In the genomic region with DNA sequence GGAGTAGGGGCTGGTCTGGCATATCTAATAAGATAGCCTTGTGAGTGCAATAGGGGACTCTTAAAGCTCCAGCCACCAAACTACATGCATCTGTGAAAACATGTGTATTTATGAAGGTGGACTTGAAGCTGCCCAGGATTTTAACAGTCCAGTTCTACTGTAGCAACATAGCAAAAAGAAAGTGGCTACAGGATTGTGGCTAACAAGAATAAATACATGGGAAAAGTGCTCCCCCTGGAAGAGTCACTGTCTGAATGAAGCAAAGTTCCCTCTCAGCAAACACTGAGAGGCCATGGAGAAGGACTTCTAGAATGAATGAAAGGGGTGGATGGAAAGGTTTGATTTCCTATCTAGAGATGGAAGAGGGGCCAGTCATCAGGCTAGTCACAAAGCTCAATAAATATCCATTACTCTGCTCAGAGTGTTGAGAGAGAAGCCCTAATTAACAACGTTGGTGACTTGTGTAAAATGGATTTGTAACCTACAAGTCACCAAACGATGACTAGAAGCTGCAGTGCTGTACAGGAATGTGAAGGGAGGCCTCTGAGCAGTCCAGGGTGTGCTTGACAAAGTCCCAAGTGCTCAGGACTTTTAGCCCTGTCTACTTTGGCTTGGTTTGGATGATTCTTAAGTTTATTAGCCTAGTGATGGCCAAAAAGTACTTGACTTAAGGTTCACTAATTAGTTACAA, we compare ENCODE assay signal across 8 mouse cellular contexts. TPM values are rescaled to one million over a fixed set of nuclear protein-coding genes. Genes with fewer than 3 reads are reported as not detected.
DNase-seq lines count a peak whose midpoint lies in the region; ATAC-seq and TF ChIP-seq lines count a peak whose summit lies in the region.

No protein-coding gene starts in this region.

- WGBS in lung, postnatal 0 days: 8% methylated on average over 2 of the region's 2 CpGs
- 43% methylated on average over 2 of the region's 2 CpGs for WGBS in forebrain, embryonic 14.5 days
- 22% methylated on average over 2 of the region's 2 CpGs for WGBS in limb, embryonic 14.5 days
- WGBS in stomach, embryonic 15.5 days: 19% methylated on average over 2 of the region's 2 CpGs

- H3K4me2 ChIP-seq in lung, postnatal 0 days (replicated peaks; ENCODE audit: low read depth, low read length): peak overlapping the region; percentile 71
- peak overlapping the region; percentile 84 for H3K4me2 ChIP-seq in forebrain, embryonic 14.5 days (ENCODE audit: low read length)
- H3K4me2 ChIP-seq in limb, embryonic 14.5 days (replicated peaks; ENCODE audit: low read depth, low read length, severe bottlenecking): peak overlapping the region; percentile 90
- peak overlapping the region; percentile 67 for H3K4me2 ChIP-seq in stomach, embryonic 15.5 days

- ATAC-seq in lung, postnatal 0 days: no peak
- ATAC-seq in forebrain, embryonic 14.5 days: no peak
- ATAC-seq in limb, embryonic 14.5 days (ENCODE audit: low FRiP score, low read depth): no peak
- no peak for ATAC-seq in stomach, embryonic 15.5 days (ENCODE audit: insufficient read depth, low FRiP score, low read depth)

- H3K4me1 ChIP-seq in lung, postnatal 0 days (ENCODE audit: insufficient read depth, low read depth, low read length): peaks cover 35% of the 10 kb centered on the region
- peaks cover 25% of the 10 kb centered on the region for H3K4me1 ChIP-seq in forebrain, embryonic 14.5 days (ENCODE audit: control insufficient read depth, insufficient read depth, low read length)
- H3K4me1 ChIP-seq in limb, embryonic 14.5 days (ENCODE audit: control insufficient read depth, insufficient read depth, low read length): peaks cover 29% of the 10 kb centered on the region
- H3K4me1 ChIP-seq in stomach, embryonic 15.5 days: peaks cover 31% of the 10 kb centered on the region; the same call in 1 of the 2 replicates

- DNase-seq in lung, postnatal 0 days (ENCODE audit: low spot score): peak; percentile 50
- no peak for DNase-seq in lung, adult 18-20 months
- no peak for DNase-seq in forebrain, embryonic 14.5 days (ENCODE audit: low spot score)
- DNase-seq in limb, embryonic 14.5 days (ENCODE audit: low spot score): no peak
- no peak for DNase-seq in urinary bladder, postnatal 25 days (ENCODE audit: low spot score)
- DNase-seq in ovary, postnatal 14 days (ENCODE audit: low spot score): no peak
- no peak for DNase-seq in cerebellum, postnatal 36 days

- peaks cover 26% of the 10 kb centered on the region; the same call in 1 of the 2 replicates for H3K36me3 ChIP-seq in lung, postnatal 0 days (ENCODE audit: insufficient read depth, low read length)
- H3K36me3 ChIP-seq in forebrain, embryonic 14.5 days (ENCODE audit: control insufficient read depth, insufficient read depth, low read length): peaks cover 51% of the 10 kb centered on the region
- H3K36me3 ChIP-seq in limb, embryonic 14.5 days (ENCODE audit: control insufficient read depth, insufficient read depth, low read length): peaks cover 52% of the 10 kb centered on the region
- H3K36me3 ChIP-seq in stomach, embryonic 15.5 days: peaks cover 16% of the 10 kb centered on the region; the same call in 1 of the 2 replicates

- H3K4me3 ChIP-seq in lung, postnatal 0 days (ENCODE audit: low read depth, low read length): peak overlapping the region; percentile 99
- peak overlapping the region; percentile 99 for H3K4me3 ChIP-seq in forebrain, embryonic 14.5 days (ENCODE audit: low read depth, low read length)
- H3K4me3 ChIP-seq in limb, embryonic 14.5 days (replicated peaks; ENCODE audit: low read length): peak overlapping the region; percentile 72
- H3K4me3 ChIP-seq in stomach, embryonic 15.5 days (replicated peaks): peak overlapping the region; percentile 94

- TF ChIP-seq POLR2A in limb, embryonic 14.5 days (IDR thresholded peaks at IDR 0.05; ENCODE audit: borderline replicate concordance, extremely low read depth, insufficient read depth, insufficient read length): no peak

- no peaks in the 10 kb centered on the region for H3K9me3 ChIP-seq in lung, postnatal 0 days (ENCODE audit: low read length)
- H3K9me3 ChIP-seq in forebrain, embryonic 14.5 days (replicated peaks; ENCODE audit: control insufficient read depth, low read length): no peaks in the 10 kb centered on the region
- no peaks in the 10 kb centered on the region for H3K9me3 ChIP-seq in limb, embryonic 14.5 days (ENCODE audit: control insufficient read depth, low read length)
- no peaks in the 10 kb centered on the region for H3K9me3 ChIP-seq in stomach, embryonic 15.5 days

- TF ChIP-seq CTCF in lung, postnatal 0 days (IDR thresholded peaks at IDR 0.05): no peak

- H3K27ac ChIP-seq in lung, postnatal 0 days (ENCODE audit: low read length): peak overlapping the region; percentile 100
- no peak overlapping the region for H3K27ac ChIP-seq in forebrain, embryonic 14.5 days (ENCODE audit: low read depth, low read length)
- H3K27ac ChIP-seq in limb, embryonic 14.5 days (replicated peaks; ENCODE audit: low read depth, low read length): no peak overlapping the region
- peak overlapping the region; percentile 48; the same call in 1 of the 2 replicates for H3K27ac ChIP-seq in stomach, embryonic 15.5 days

- peak overlapping the region; percentile 100 for H3K9ac ChIP-seq in lung, postnatal 0 days (replicated peaks; ENCODE audit: low read depth)
- H3K9ac ChIP-seq in forebrain, embryonic 14.5 days (ENCODE audit: low read length): peak overlapping the region; percentile 99
- peak overlapping the region; percentile 97 for H3K9ac ChIP-seq in limb, embryonic 14.5 days (ENCODE audit: low read depth, low read length, severe bottlenecking)
- peak overlapping the region; percentile 96; the same call in 1 of the 2 replicates for H3K9ac ChIP-seq in stomach, embryonic 15.5 days

- TF ChIP-seq EP300 in lung, postnatal 0 days (IDR thresholded peaks at IDR 0.05): no peak

- H3K27me3 ChIP-seq in lung, postnatal 0 days (replicated peaks; ENCODE audit: insufficient read depth, low read length): no peaks in the 10 kb centered on the region
- H3K27me3 ChIP-seq in forebrain, embryonic 14.5 days (replicated peaks; ENCODE audit: control insufficient read depth, insufficient read depth, low read length): no peaks in the 10 kb centered on the region
- no peaks in the 10 kb centered on the region for H3K27me3 ChIP-seq in limb, embryonic 14.5 days (ENCODE audit: control insufficient read depth, insufficient read depth, low read length)
- no peaks in the 10 kb centered on the region for H3K27me3 ChIP-seq in stomach, embryonic 15.5 days (replicated peaks)

RNA-seq across cellular contexts. Expression of gene Mcl1, which starts 2.3 kb away (rescaled TPM):
- polyA plus RNA-seq in lung, postnatal 0 days (2015; fragmentation: Nextera tagmentation; extraction: Ambion mirVana): 99.6 and 101 TPM in 2 replicates
- polyA plus RNA-seq in forebrain, embryonic 14.5 days (2014; fragmentation: Nextera tagmentation; extraction: Ambion mirVana): 50.3 and 50.8 TPM in 2 replicates
- polyA plus RNA-seq in limb, embryonic 14.5 days (2012; rRNA removed): 64.5 and 72.1 TPM in 2 replicates
- 67.8 and 73.5 TPM in 2 replicates for polyA plus RNA-seq in limb, embryonic 14.5 days (2014; fragmentation: Nextera tagmentation; extraction: Ambion mirVana)
- 54.1 and 57.7 TPM in 2 replicates for polyA plus RNA-seq in stomach, embryonic 15.5 days (2015; fragmentation: Nextera tagmentation; extraction: Ambion mirVana)

RNA-seq across cellular contexts. Expression of gene Adamtsl4, which starts 26.8 kb away (rescaled TPM):
- 11.8 and 13.2 TPM in 2 replicates for polyA plus RNA-seq in lung, postnatal 0 days (2015; fragmentation: Nextera tagmentation; extraction: Ambion mirVana)
- polyA plus RNA-seq in forebrain, embryonic 14.5 days (2014; fragmentation: Nextera tagmentation; extraction: Ambion mirVana): 0.13 and 0.72 TPM in 2 replicates
- 3.3 and 3.6 TPM in 2 replicates for polyA plus RNA-seq in limb, embryonic 14.5 days (2012; rRNA removed)
- 2.8 and 3.4 TPM in 2 replicates for polyA plus RNA-seq in limb, embryonic 14.5 days (2014; fragmentation: Nextera tagmentation; extraction: Ambion mirVana)
- 3.8 and 7.3 TPM in 2 replicates for polyA plus RNA-seq in stomach, embryonic 15.5 days (2015; fragmentation: Nextera tagmentation; extraction: Ambion mirVana)

RNA-seq across cellular contexts. Expression of gene Ensa, which starts 36.1 kb away (rescaled TPM):
- 48.2 and 52.0 TPM in 2 replicates for polyA plus RNA-seq in lung, postnatal 0 days (2015; fragmentation: Nextera tagmentation; extraction: Ambion mirVana)
- 97.2 and 106 TPM in 2 replicates for polyA plus RNA-seq in forebrain, embryonic 14.5 days (2014; fragmentation: Nextera tagmentation; extraction: Ambion mirVana)
- polyA plus RNA-seq in limb, embryonic 14.5 days (2012; rRNA removed): 32.6 and 43.4 TPM in 2 replicates
- 67.8 and 74.7 TPM in 2 replicates for polyA plus RNA-seq in limb, embryonic 14.5 days (2014; fragmentation: Nextera tagmentation; extraction: Ambion mirVana)
- polyA plus RNA-seq in stomach, embryonic 15.5 days (2015; fragmentation: Nextera tagmentation; extraction: Ambion mirVana): 65.6 and 71.0 TPM in 2 replicates

Comparison
In these comparisons a context has a peak if more than half of its experiments do, and no peak if none do; other contexts are left out.
1. H3K27ac ChIP-seq: peak in lung, postnatal 0 days (single experiment) and stomach, embryonic 15.5 days (single experiment); none in forebrain, embryonic 14.5 days (single experiment) and limb, embryonic 14.5 days (single experiment).
2. Peak in every context shown above with its lines, with median percentiles within 50 percentile points of each other: H3K4me2 ChIP-seq, H3K4me3 ChIP-seq and H3K9ac ChIP-seq.